Mouse (Mus musculus) adrenal gland, postnatal 14 days (tissue): ENCODE measurements around the gene Calcoco1. TPM values are rescaled to one million over a fixed set of nuclear protein-coding genes. Genes with fewer than 3 reads are reported as not detected.
"Not testable (repeated sequence)": the region's sequence is repeated elsewhere in the genome, so short reads cannot be mapped to it uniquely, and the experiment has no call there.

ENCODE experiments used
- DNase-seq: peaks from one replicate; pipeline ENCODE4 v3.0.0; 2021; ENCODE audit warnings: mixed read lengths
- microRNA-seq, 2 experiments: library from miRNA; unstranded; fragments of <30 nt; microRNA quantifications; one replicate each; pipeline ENCODE4 v1.2.0; 2021
- total RNA-seq: library from RNA; stranded (reverse); gene quantifications from 2 replicates; pipeline ENCODE4 v1.2.3, GENCODE M21; 2021

The Calcoco1 gene
- total RNA-seq, 1 experiment from 2014 or later: 85.8 TPM

DNA sequence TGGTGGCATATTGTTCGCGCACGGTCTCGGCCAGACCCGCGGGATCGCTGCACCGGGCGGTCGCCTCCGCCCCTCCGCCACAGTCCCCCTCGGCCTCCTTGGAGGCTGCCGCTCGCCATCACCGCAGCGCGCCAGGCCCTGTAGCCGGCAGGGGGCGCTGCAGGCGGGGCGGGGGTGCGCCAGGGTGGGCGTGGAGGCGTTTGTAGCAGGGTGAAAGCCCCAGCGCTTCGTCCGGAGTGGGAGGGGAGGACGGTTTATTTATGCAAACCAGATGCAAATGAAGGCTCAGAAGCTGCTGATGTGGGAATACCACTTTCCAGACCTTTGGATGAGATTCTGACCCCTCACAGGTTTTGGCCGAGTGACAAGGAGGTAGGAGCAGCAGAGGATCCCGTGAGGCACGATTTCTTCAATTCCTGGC lies 29.0 kb downstream of the Calcoco1 start:
- DNase-seq: peak; percentile 83

DNA sequence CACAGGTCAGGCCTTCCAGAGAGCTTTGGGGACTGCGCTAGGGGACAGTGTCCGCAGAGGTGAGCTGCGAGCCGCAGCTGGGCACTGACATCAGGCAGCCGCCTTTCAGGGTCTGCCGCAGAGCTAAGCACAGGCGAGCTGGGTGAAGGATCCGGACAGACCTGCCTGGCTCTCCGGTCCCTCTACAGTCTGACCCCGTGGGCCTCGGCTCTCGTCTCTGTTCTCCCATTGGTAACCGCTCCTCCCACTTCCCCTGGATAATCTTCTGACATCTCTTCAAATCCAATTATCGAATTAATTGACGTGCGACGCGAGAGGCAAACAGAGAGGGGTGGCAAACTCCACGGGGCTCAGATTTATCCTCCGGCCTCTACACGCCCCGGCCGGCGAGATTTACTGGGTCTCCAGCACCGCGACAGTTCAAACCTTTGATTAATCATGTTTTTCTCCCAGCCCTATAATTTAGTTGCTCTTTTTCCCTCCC lies 29.6 kb downstream of the Calcoco1 start:
- no peak for DNase-seq

DNA sequence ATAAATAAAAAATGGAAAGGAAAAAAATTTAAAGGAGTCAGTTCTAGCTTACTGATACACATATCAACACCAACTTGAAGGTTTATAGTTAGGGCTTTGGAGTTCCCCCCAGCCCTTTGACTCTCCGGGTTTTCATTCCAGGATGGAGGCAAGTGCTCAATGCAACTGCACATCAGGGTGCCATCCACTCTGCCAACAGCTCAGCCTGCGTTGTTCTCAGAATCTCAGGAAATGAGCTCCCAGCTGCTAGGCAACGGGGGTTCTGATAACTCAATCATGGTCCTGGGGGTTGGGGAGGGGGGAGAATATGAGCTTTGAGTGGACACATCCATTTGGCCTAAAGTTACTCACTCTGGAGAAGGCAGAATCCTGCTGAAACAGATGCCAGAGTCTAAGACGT lies 36.2 kb downstream of the Calcoco1 start:
- no peak for DNase-seq

DNA sequence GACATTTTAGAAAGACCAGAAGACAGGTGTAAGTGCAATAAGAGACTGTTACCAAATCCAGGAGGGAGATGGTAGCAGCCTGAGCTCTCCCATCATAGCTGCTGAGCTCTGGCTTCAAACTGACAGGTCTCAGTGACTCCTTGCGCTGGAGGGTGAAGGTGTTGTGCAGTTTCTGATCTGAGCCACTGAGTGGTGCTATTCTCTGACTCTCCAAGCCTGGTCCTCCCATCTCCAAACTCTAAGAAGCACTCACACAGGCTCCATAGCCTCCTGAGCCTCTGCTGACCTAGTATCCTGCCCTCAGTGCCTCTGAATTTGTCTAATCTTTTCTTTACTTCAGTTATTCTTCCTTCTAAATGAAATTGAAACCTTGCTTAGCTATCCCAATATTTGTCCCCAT lies 38.3 kb downstream of the Calcoco1 start:
- peak; percentile 48 for DNase-seq

- no peak for DNase-seq
These were observed 45.6 kb downstream of the Calcoco1 start for GRCm38 (mm10) chr15:102676345-102676744.

DNA sequence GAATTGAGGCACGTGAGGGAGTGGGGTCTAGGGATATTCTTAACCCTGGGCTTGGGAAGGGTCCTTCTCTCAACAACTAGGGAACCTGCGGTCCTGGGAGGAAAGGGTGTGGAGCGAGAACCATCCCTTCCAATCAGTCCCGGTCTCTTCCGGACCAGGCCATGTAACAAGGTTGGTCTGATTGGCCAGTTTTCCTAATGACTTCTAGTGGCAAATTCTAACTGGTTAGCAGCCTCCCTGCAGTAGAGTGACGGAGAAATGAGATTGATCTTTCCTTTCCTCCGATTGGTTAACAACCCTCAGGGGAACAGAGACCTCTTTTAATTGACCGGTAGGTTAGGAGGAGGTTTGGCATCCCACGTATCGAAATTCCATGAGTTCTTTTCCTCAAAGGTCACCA lies 48.4 kb downstream of the Calcoco1 start:
- peak; percentile 72 for DNase-seq

DNA sequence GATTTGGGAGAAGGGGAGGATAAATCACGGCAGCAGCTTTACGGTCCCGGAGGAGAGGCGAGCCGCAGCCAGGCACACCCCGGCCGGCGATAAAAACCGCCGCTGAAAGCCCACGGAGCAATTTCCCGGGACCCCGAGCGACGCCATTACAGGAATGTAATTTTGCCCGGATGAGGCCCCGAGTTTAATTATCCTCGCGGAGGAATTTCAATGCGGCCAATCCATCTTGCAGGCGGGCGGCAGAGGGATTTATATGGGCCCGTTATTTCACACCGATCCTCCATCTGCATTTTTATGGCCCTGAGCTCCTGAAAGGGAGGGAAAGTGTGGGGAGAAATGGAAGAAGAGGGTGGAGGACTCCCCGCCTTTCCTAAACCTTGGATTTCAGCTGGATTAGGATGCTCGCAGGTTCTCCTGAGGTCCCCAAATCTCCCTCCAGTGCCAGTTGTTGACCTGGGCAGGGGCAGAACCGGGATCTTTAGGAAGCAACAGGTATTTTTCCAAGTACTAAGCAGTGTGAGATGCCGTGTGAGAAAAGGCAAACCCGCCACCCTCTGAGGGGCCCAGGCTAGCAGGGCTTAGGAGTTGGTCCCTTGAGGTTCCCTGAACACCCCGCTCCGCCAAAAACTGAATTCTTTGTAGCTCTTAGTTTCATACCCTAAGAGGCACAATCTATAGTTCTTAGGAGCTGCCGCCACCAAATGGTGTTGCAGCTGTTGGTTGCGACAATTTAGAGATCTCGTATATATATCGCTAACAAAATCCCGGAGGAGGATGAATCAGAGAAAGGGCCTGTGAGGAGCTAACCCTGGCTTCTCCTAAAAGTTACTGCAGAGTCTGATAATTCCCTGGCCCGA lies 49.5 kb downstream of the Calcoco1 start, which contains the start of gene Atp5g2:
Gene Atp5g2 (minus strand): TSS at position 138 of the 857 bp plus-strand sequence.
- DNase-seq: peak; percentile 47

GRCm38 (mm10) chr15:102671721-102672214 lies 50.2 kb downstream of the Calcoco1 start:
- DNase-seq: peak; percentile 93

- DNase-seq: peak; percentile 98
These were observed 51.0 kb downstream of the Calcoco1 start for GRCm38 (mm10) chr15:102670767-102671575.

GRCm38 (mm10) chr15:102670281-102670680 lies 51.7 kb downstream of the Calcoco1 start:
- peak; percentile 26 for DNase-seq

DNA sequence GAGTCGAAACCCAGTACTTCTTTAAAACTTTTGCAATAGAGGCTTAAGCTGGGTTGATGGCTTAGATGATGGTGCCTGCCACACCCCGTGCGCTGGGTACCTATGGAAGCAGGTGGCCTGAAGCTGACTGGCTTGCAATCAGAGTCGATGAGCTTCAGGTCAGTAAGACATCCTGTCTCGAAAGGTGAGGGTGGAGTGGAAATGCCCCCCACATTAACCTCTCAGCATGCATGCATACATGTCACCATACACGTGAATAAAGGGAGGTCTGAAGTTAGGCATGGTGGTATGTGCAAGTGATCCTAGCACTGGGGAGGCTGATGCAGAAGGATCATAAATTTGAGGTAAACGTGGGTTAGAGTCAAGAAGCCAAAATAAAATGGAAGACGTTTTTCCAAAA lies 52.4 kb downstream of the Calcoco1 start:
- DNase-seq: no peak

DNA sequence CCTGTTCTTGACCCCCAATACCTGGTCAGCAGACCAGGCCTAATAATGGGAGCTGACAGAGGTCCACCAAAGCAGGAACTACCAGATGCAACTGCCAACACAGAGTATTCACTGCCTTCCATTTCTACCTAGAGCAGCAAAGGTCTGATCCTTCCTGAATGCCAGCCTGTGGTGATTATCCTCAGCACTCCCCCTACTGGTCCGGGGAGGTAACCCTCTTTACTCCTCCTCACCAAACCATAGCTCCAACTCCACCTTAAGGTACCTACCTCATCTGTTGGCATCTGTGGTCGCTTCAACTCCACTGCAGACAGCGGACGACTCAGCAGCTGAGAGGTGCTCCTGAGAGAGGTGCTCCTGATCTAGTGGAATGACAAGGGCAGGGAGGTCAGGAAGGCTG lies 56.5 kb downstream of the Calcoco1 start:
- peak; percentile 73 for DNase-seq

GRCm38 (mm10) chr15:102663825-102664224 lies 58.2 kb downstream of the Calcoco1 start:
- DNase-seq: no peak

- DNase-seq: not testable (repeated sequence)
These were observed 59.4 kb downstream of the Calcoco1 start for GRCm38 (mm10) chr15:102662601-102663000.

GRCm38 (mm10) chr15:102657926-102658381 lies 64.0 kb downstream of the Calcoco1 start:
- DNase-seq: no peak

Small RNAs within 50 kb of the gene (microRNA-seq; reads per million reads assigned to microRNA genes)
- 0 reads per million in 2 experiments for gene Mir688

Other genes starting within 250 kb of the Calcoco1 start
- gene Gm10337, start 218.5 kb downstream of the Calcoco1 start, total RNA-seq: not detected in 2 replicates
- 8.2 and 9.4 TPM in 2 replicates for gene Map3k12, start 205.1 kb downstream of the Calcoco1 start, total RNA-seq
- gene Tarbp2, start 204.0 kb downstream of the Calcoco1 start, total RNA-seq: 34.2 and 35.0 TPM in 2 replicates
- 4.1 and 4.8 TPM in 2 replicates for gene Npff, start 197.2 kb downstream of the Calcoco1 start, total RNA-seq
- gene Gm28047, start 97.1 kb downstream of the Calcoco1 start, total RNA-seq: 2.8 TPM in 1 of 2 replicates, not detected in the other
- 76.1 and 86.7 TPM in 2 replicates for gene Atf7, start 96.7 kb downstream of the Calcoco1 start, total RNA-seq
- gene Atp5g2, start 49.8 kb downstream of the Calcoco1 start, total RNA-seq: 35.4 and 47.3 TPM in 2 replicates
- not detected in 2 replicates for gene Hoxc13, start 198.9 kb upstream of the Calcoco1 start, total RNA-seq
- not detected in 2 replicates for gene Hoxc12, start 214.6 kb upstream of the Calcoco1 start, total RNA-seq
- not detected in 2 replicates for gene Hoxc11, start 232.2 kb upstream of the Calcoco1 start, total RNA-seq
- 0.19 and 1.1 TPM in 2 replicates for gene Hoxc10, start 244.6 kb upstream of the Calcoco1 start, total RNA-seq
- 6.9 and 7.4 TPM in 2 replicates for gene Hoxc5, start 245.3 kb upstream of the Calcoco1 start, total RNA-seq